Mouse (Mus musculus) CD4-positive, CD25-positive, alpha-beta regulatory T cell, adult 2 months (primary cell): ENCODE measurements around the gene Hist1h3f.
"Not testable (repeated sequence)": the region's sequence is repeated elsewhere in the genome, so short reads cannot be mapped to it uniquely, and the experiment has no call there.

Experiments
- DNase-seq: peaks from one replicate; pipeline ENCODE4 v3.0.0-alpha.2; 2012; ENCODE audit warnings: low read depth, low spot score

Gene Hist1h3f

DNA sequence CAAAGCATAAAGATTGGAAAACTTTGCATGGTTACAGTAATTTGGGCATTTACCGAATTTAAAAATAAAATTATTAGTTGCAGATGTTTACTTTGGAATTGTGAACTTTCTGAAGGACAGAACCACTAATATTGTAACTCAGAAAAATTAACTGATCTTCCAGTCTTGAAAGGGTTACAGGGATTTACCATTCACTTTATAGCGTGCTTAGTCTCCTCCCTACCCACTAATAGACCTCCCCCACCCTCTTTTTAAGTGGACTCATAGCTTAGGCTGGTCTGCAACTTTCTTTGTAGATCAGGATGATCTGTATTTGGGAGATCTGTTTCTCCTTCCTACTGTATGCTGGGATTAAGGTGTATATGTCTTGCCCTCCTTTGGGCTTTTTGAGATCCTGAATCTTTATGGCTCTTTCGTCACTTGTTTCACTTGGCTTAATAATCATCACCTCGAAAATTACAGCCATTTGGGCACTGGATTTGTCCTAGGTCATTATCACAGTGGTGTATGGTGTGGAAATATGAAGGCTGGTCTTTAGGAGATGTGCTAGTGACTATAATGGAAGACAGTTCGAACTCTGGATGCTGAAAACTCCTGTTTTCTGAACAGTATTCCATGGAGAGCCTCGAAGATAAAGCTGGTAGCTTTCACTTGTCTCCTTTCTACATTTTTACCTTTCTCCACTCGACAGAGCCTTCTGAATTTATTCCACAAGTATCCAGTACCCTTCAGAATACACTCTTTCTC lies 7.6 kb upstream of the Hist1h3f start:
- DNase-seq = no peak

DNA sequence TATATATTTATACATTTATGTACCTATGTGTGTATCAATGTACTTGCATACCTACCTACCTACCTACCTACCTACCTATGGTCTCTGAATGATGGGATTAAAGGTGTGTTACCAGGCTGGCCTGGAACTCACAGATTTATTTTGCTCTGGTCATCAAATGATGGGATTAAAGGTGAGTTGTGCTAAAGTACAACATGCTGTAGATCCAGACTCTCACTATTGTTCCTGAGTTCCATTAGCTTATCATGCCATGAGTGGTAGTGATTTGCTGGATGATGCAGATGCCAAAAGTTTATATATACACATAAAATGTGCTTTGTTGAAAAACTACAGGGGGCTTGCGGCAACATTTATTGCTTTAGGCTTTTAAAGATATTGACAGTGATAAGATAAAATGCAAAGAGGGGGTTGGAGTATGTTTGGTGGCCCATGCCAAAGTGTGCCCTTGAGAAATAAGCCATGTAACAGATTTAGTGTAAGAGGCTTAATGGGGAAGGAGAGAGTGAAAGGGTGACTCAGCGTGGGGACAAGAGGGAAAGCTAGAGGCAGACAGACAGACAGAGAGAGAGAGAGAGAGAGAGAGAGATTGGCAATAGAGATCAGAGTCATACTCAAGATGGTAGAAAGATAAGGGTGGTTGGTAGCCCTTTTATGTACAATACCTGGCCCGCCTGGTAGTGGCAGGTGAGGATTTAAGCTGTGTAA lies 6.7 kb upstream of the Hist1h3f start:
- no peak for DNase-seq

DNA sequence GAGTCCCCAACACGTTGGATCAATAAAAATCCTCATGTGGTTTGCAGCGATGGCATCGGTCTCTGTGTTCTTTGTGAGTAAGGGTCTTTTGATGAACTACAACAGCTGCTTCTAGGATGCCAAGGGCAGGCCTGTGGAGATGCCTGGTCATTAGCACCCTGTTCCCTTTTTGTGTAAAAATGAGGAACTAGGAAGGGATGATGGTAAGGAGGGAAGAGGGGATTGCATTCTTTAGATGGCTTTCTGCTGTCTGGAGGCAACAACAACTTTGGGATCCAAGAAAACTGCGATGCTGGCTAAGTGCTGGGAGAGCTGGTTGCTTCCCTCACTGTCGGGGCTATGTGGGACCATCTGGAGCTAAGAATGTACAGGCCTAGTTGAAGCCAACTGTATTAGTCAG lies 5.6 kb upstream of the Hist1h3f start:
- DNase-seq = no peak

DNA sequence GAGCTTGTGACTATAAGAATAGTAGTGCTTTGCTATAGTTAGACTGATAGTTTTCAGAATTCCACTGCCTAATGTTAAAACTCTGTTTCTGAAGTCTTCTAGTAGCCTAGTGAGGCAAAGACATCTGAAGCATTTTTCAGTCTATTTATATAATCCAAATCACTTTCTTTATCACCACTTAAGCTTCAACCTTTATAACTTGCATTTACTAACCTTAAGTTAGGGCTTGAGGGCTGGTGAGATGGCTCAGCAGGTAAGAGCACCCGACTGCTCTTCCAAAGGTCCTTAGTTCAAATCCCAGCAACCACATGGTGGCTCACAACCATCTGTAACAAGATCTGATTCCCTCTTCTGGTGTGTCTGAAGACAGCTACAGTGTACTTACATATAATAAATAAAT lies 4.0 kb upstream of the Hist1h3f start:
- not testable (repeated sequence) for DNase-seq

DNA sequence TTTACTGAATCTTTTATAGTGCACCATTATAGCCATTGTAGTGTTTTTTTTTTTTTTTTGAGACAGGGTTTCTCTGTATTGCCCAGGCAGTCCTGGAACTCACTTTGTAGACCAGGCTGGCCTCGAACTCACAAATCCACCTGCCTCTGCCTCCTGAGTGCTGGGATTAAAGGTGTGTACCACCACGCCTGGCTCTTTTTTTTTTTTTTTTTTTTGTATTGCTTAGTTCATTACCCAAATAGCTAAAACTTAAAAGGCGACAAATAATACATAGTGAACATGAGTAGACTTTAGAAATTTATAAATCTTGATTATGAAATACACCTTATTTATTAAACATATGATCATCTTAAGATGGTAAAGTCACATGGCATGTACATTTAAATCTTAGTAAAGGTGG lies 2.4 kb upstream of the Hist1h3f start:
- DNase-seq = no peak

GRCm38 (mm10) chr13:23542225-23542980 lies 1.4 kb upstream of the Hist1h3f start:
- not testable (repeated sequence) for DNase-seq

DNA sequence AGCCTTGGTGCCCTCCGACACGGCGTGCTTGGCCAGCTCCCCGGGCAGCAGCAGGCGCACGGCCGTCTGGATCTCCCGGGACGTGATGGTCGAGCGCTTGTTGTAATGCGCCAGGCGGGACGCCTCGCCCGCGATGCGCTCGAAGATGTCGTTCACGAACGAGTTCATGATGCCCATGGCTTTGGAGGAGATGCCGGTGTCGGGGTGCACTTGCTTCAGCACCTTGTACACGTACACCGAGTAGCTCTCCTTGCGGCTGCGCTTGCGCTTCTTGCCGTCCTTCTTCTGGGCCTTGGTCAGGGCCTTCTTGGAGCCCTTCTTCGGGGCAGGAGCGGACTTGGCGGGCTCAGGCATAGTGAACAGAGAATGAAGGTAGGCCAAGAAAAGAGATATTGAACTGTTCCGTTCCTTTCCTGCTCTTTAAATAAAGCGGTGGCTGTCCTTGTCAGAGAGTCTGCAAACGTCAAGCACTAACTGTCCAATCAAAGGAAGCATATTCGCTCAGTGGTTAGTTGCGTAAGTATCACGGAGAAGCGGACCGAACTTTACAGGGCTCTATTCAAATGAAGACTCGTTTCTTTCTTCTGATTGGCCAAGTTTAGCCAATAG lies 749 bp upstream of the Hist1h3f start, which contains the start of gene Hist1h2bh:
Hist1h2bh (minus strand) TSS at position 394 of the 609 bp plus-strand sequence.
- peak; percentile 93 for DNase-seq

GRCm38 (mm10) chr13:23544787-23545120 lies 902 bp downstream of the Hist1h3f start:
- DNase-seq = peak; percentile 41

- DNase-seq = no peak
Measured at GRCm38 (mm10) chr13:23546694-23547093, 2.8 kb downstream of the Hist1h3f start.

DNA sequence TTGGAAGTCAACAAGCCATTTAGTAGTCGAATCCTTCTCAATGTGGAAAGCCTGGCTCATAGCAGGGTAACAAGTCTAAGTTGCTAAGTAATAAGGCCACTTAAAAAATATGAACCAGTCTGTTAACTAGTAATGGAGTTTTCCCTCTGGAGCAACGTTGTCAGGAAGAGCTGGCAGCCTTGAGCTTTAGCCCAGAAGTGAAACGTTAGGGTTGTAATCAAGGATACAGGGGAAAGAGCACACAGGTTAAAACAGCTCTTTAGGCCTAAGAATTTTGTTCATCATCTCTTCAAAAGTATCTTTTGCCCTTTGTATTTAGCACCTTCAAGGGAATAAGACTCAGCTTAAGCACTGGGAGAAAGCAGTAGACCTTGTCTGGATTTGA lies 6.9 kb downstream of the Hist1h3f start:
- DNase-seq = peak; percentile 11

DNA sequence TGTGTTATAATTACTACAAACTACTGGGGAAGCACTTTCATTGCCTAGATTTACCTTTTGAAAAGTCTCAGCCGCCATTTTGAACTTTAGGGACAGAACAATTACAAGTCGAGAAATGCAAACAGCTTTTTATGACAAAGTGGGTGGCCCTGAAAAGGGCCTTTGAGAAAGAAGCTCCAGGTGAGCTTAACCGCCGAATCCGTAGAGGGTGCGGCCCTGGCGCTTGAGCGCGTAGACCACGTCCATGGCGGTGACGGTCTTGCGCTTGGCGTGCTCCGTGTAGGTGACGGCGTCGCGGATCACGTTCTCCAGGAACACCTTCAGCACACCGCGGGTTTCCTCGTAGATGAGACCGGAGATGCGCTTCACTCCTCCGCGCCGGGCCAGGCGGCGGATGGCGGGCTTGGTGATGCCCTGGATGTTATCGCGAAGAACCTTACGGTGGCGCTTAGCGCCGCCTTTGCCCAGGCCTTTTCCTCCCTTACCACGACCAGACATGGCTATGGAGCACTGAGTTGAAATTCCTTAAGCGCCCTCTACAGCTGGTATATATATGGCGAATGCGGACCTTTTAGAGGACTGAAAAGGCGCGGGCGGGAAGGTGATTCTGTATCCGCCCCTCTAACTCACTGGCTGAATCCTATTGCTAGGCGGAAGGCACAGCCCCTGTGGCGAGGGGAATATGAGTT lies 7.4 kb downstream of the Hist1h3f start, which contains the start of gene Hist1h4f:
Hist1h4f (minus strand) TSS at position 503 of the 689 bp plus-strand sequence.
- DNase-seq = peak; percentile 87

DNA sequence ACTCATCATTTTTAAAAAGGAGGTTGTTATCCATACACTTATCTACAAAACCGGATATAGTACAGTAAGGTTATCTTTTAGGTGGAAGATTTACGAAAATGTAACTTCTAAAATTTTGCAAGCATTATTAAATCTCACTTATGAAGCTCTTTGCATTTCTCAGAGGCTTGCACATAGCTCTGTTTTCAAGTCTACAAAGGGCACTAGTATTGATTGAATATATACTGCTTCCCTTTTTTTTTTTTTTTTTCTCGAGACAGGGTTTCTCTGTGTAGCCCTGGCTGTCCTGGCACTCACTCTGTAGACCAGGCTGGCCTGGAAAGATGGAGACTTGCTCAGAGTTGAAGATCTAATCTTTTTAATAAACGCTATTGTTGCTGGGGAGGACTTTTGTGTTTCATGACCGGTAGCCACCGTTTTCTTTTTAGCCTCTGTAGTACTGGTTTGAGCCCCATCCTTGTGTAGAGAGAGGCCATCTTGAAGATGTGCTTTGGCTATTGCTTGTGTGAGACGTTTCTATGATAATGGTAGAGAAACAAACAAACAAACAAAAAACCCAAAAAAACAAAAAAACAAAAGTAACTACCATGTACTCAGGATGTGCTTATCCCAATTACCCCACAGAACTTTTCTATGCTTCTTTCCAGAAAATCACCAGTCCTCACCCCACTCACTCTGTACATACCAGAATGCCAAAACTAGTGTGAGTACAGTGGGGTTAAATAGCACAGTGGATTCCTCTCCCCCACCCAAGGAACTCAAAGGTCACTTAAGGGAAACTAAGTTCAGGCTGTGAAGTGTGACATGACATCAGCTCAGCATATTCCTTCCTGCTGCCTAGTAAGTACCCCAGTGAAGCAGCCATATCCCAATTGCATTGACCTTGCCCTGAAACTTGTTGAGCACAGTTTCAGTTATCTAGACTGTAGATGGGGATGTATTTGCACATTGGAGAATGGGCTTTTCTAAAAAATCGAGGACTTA lies 8.4 kb downstream of the Hist1h3f start:
- DNase-seq = no peak

DNA sequence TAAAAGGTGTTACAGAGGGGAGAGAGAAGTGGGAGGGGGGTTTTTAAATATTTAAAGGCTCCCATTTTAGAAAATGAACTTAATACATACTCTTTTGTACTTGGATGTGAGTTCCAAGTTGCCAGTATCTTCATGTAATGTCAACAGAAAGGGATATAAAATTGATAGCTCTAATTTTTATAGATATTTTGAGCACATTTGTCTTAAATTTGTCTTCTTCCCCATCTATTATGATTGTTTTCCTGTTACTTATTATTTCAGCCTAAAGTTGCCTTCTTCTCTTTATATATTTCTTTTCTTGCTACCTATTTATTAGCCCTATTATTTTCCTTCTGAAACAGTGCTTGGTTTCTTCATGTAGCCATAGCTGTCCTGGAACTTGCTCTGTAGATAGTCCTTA lies 9.1 kb downstream of the Hist1h3f start, which contains the start of gene Hist1h1d:
Hist1h1d (plus strand) TSS at position 301 of the 400 bp plus-strand sequence.
- DNase-seq = no peak

DNA sequence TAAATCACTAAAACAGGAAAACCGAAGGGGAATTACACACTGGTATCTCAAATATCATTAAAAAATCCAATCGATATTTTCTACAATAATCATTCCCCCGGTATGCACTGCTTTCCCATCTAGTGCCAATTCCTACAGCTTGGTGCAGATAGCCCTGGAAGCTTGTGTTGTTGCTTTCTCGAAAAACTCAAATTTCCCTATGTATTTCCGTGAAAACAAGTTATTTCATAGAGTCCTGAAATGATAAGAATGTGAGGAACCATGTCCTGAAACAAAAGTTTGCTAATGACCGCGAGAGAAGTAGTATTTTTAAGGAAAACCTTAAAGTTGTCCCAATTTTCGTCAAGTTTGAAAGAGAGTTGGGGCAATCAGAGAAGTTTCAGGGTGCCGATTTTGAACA lies 10.5 kb downstream of the Hist1h3f start:
- no peak for DNase-seq

GRCm38 (mm10) chr13:23554925-23555838 lies 11.3 kb downstream of the Hist1h3f start:
- peak; percentile 82 for DNase-seq

DNA sequence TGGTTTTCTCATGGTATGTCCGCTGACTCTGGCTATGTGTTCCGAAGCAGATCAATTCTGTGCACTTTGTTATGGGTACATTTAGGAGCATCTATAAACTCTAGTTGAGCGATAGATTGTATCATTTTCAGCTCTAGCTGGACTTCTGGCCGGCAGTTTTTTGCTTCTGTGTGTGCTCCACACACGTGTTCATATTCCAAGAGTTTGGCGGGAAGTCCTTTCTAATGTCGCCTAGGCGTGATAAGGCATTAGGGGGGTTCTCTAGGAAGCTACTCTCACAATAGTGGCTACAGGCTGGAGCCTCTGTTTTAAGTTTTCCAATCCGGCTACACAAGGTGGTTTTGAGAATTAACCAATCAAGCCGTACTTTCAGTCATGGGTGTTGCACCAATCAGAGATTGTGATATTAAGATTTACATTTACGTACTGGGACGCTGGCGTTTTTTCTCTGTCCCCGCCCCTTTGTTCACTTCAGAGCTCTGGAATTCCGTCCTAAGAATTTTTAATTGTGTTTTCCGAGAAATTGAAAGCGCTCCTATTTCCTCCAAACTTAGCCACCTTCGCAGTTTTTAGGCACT lies 12.1 kb downstream of the Hist1h3f start:
- DNase-seq = peak; percentile 87

DNA sequence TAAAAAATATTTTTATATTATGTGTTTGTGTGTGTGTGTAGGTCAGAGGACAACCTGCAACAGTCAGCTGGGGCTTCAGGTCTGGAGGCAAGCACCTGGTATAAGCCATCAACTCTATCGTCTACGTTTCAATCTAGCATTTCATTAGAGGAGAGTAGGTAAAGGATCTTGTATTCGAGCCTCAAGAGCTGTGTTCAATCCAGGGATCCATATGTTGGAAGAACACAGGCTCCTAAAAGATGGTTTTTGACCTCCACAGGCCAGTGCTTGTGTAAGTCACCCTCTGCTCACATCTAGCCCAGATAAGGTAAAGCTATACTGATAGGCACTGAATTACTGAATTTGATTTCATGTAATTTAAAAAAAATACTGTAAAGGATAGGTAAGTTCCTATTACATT lies 13.1 kb downstream of the Hist1h3f start:
- no peak for DNase-seq

GRCm38 (mm10) chr13:23560699-23561098 lies 16.8 kb downstream of the Hist1h3f start:
- not testable (repeated sequence) for DNase-seq

- DNase-seq = not testable (repeated sequence)
Measured at GRCm38 (mm10) chr13:23561531-23561882, 17.7 kb downstream of the Hist1h3f start.
